8 mouse cellular contexts compared by ENCODE assay signal in the genomic region with DNA sequence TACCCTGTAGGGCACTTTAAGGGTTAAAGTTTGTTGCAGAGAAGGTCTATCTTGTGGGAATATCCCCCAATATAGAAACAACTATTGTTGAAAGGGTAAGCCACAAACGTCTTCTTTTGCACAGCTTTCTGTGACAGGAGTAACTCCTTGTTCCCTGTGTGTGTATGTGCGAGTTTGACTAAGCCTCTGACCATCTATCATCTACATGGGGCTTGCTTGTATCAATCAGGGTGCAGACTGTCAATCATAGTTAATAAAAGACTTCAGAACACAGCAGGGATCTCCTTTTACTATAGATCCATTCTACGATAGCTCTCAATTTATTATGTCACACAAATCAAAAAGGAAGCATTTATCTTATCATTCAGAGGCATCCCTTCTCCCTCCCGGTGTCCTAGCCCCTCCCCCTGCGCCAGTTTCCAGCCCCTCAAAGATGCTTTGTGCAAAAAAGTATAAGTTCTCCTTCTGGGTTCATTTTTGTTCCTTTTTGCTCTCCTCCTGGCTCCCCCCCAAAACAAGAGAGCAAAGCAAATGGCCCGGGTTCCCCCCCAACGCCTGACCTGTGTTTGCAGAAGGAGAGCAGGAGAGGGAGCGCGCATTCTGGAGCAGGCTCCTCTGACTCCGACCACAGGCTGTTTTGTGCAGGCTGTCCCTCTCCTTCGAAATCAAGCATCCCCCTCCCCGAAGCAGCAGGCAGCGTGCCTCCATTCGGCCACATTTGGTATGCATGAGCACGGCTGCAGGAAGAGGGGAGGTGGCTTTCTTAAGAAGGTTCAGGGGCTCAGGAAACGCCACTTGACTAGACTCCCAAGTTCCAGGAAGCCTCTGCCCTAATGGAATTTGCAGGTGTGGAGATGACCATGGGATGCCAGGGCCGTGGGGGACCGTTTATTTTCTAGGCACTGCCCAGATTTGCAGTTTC.
A peak's percentile ranks its signal among the peaks of the same experiment; 100 is the strongest.
DNase-seq lines count a peak whose midpoint lies in the region; ATAC-seq and TF ChIP-seq lines count a peak whose summit lies in the region.

No protein-coding gene starts in this region.

- ATAC-seq in forebrain, postnatal 0 days = peak; percentile 81
- ATAC-seq in activated CD4-positive, CD25-positive, alpha-beta regulatory T cell, adult 4 months = no peak

- peak; percentile 23 to 31 for DNase-seq in left cerebral cortex, postnatal 25 days (ENCODE audit: low spot score in 2 of 2)
- DNase-seq in left cerebral cortex, adult 8-10 months (ENCODE audit: low spot score in 2 of 2) = no peak
- DNase-seq in cerebellum, adult 9-11 months = peak; percentile 87
- DNase-seq in forebrain, postnatal 0 days = peak; percentile 62
- DNase-seq in kidney, postnatal 14 days = peak; percentile 5
- peak; percentile 62 for DNase-seq in retina, embryonic 14.5 days (ENCODE audit: low spot score)
- DNase-seq in ovary, postnatal 36 days (ENCODE audit: low spot score) = no peak

- H3K27ac ChIP-seq in forebrain, postnatal 0 days (ENCODE audit: low read depth, low read length) = peak overlapping the region; percentile 67

- intact Hi-C loops in left cerebral cortex, postnatal 25 days (cut with DNase I) = no loop called here

- TF ChIP-seq CTCF in forebrain, postnatal 0 days (IDR thresholded peaks at IDR 0.05; ENCODE audit: low read depth) = peak; percentile 39

- H3K4me3 ChIP-seq in forebrain, postnatal 0 days (ENCODE audit: low read depth, low read length) = peak overlapping the region; percentile 48

- H3K9ac ChIP-seq in forebrain, postnatal 0 days = peak overlapping the region; percentile 56

- 2% methylated on average over 18 of the region's 18 CpGs for WGBS in forebrain, postnatal 0 days

- peaks cover 7% of the 10 kb centered on the region; the same call in 1 of the 2 replicates for H3K4me1 ChIP-seq in forebrain, postnatal 0 days (ENCODE audit: insufficient read depth)

- no peaks in the 10 kb centered on the region for H3K27me3 ChIP-seq in forebrain, postnatal 0 days (ENCODE audit: insufficient read depth, low read length)

- peak overlapping the region; percentile 67 for H3K4me2 ChIP-seq in forebrain, postnatal 0 days (ENCODE audit: low read depth)

- H3K9me3 ChIP-seq in forebrain, postnatal 0 days (ENCODE audit: low read length) = no peaks in the 10 kb centered on the region

- H3K36me3 ChIP-seq in forebrain, postnatal 0 days (ENCODE audit: insufficient read depth) = no peaks in the 10 kb centered on the region

Comparison
In these comparisons a context has a peak if more than half of its experiments do, and no peak if none do; other contexts are left out.
1. DNase-seq: peak in left cerebral cortex, postnatal 25 days (2 of 2), cerebellum, adult 9-11 months (single experiment), forebrain, postnatal 0 days (single experiment), kidney, postnatal 14 days (single experiment) and retina, embryonic 14.5 days (single experiment); none in left cerebral cortex, adult 8-10 months (0 of 2) and ovary, postnatal 36 days (single experiment).